Mouse (Mus musculus): ENCODE measurements around the gene Apof. TPM values are rescaled to one million over a fixed set of nuclear protein-coding genes. Genes with fewer than 3 reads are reported as not detected.

The Apof gene
- total RNA-seq (2023) = not detected

GRCm38 (mm10) chr10:128268371-128268770, at the start of gene Apof:
Apof (plus strand) TSS chr10:128268671.

GRCm38 (mm10) chr10:128225538-128225937, 42.9 kb upstream of the Apof start, which contains the start of gene Mip:
Mip (plus strand) TSS chr10:128225838.

GRCm38 (mm10) chr10:128231697-128232419, 36.6 kb upstream of the Apof start, which contains the start of gene Timeless:
Timeless (plus strand) TSS chr10:128232065.

GRCm38 (mm10) chr10:128253677-128254255, 14.7 kb upstream of the Apof start, which contains the start of gene Apon:
Apon (plus strand) TSS chr10:128254096.

GRCm38 (mm10) chr10:128270287-128270841, 1.9 kb downstream of the Apof start, which contains the start of gene Stat2:
Stat2 (plus strand) TSS chr10:128270559.

GRCm38 (mm10) chr10:128298702-128299171, 30.3 kb downstream of the Apof start, which contains the start of gene Il23a:
Il23a (minus strand) TSS chr10:128298752.

GRCm38 (mm10) chr10:128303126-128304021, 34.9 kb downstream of the Apof start, which contains the start of gene Pan2:
Pan2 (plus strand) TSS chr10:128303335.

Other genes starting within 250 kb of the Apof start
- 830 TPM for gene Naca, start 233.1 kb upstream of the Apof start, total RNA-seq (2023)
- gene Ptges3, start 209.7 kb upstream of the Apof start, total RNA-seq (2023) = 118 TPM
- 629 TPM for gene Atp5b, start 185.4 kb upstream of the Apof start, total RNA-seq (2023)
- gene Baz2a, start 177.1 kb upstream of the Apof start, total RNA-seq (2023) = 104 TPM
- 37.2 TPM for gene Rbms2, start 88.4 kb upstream of the Apof start, total RNA-seq (2023)
- gene Gls2, start 74.2 kb upstream of the Apof start, total RNA-seq (2023) = 0.86 TPM
- gene Spryd4, start 56.9 kb upstream of the Apof start, total RNA-seq (2023) = 14.0 TPM
- gene Mip, start 42.8 kb upstream of the Apof start, total RNA-seq (2023) = not detected
- gene Timeless, start 36.6 kb upstream of the Apof start, total RNA-seq (2023) = 37.2 TPM
- not detected for gene Apon, start 14.6 kb upstream of the Apof start, total RNA-seq (2023)
- 59.1 TPM for gene Stat2, start 1.9 kb downstream of the Apof start, total RNA-seq (2023)
- gene Il23a, start 30.1 kb downstream of the Apof start, total RNA-seq (2023) = not detected
- gene Pan2, start 34.7 kb downstream of the Apof start, total RNA-seq (2023) = 45.0 TPM
- 19.0 TPM for gene Cnpy2, start 53.8 kb downstream of the Apof start, total RNA-seq (2023)
- gene Cs, start 69.1 kb downstream of the Apof start, total RNA-seq (2023) = 82.2 TPM
- 22.3 TPM for gene Coq10a, start 100.3 kb downstream of the Apof start, total RNA-seq (2023)
- 50.4 TPM for gene Ankrd52, start 108.4 kb downstream of the Apof start, total RNA-seq (2023)
- gene Slc39a5, start 132.6 kb downstream of the Apof start, total RNA-seq (2023) = not detected
- gene Nabp2, start 142.8 kb downstream of the Apof start, total RNA-seq (2023) = 41.9 TPM
- 28.7 TPM for gene Rnf41, start 143.0 kb downstream of the Apof start, total RNA-seq (2023)
- gene Smarcc2, start 190.6 kb downstream of the Apof start, total RNA-seq (2023) = 114 TPM
- 626 TPM for gene Myl6, start 225.5 kb downstream of the Apof start, total RNA-seq (2023)
- gene Myl6b, start 230.0 kb downstream of the Apof start, total RNA-seq (2023) = not detected

Measured in CD8-positive naive resting alpha-beta T cell, adult 57 days (primary cell).